Mouse (Mus musculus) lung, adult 2 months (tissue): ENCODE results near the gene Cd300ld3.
"Not testable (repeated sequence)": the region's sequence is repeated elsewhere in the genome, so short reads cannot be mapped to it uniquely, and the experiment has no call there.

Source experiments
- CTCF ChIP-seq: fragments of 200-500 bp; IDR thresholded peaks from 2 replicates; pipeline ENCODE4 v1.5.1; 2011; ENCODE audit warnings: mild to moderate bottlenecking, low read length, control low read depth; ENCODE audit not compliant: insufficient read depth
- POLR2A ChIP-seq: fragments of 200-500 bp; IDR thresholded peaks from 2 replicates; pipeline ENCODE4 v1.6.1; 2011; ENCODE audit warnings: low read depth, mild to moderate bottlenecking, control low read depth, low read length, borderline replicate concordance; ENCODE audit errors: extremely low read depth

- not testable (repeated sequence) for TF ChIP-seq POLR2A, CTCF
Observed at GRCm38 (mm10) chr11:115026912-115027311, 21.3 kb downstream of the Cd300ld3 start, which contains the start of gene Cd300ld4.
